Mouse (Mus musculus): Measurements from ENCODE around the gene Polrmt. TPM values are rescaled to one million over a fixed set of nuclear protein-coding genes. Genes with fewer than 3 reads are reported as not detected.
A peak's percentile ranks its signal among the peaks of the same experiment; 100 is the strongest.
"Not testable (repeated sequence)": the region's sequence is repeated elsewhere in the genome, so short reads cannot be mapped to it uniquely, and the experiment has no call there.

The Polrmt gene
- total RNA-seq, 2 experiments from 2014 or later = 60.1 to 69.8 TPM

DNA sequence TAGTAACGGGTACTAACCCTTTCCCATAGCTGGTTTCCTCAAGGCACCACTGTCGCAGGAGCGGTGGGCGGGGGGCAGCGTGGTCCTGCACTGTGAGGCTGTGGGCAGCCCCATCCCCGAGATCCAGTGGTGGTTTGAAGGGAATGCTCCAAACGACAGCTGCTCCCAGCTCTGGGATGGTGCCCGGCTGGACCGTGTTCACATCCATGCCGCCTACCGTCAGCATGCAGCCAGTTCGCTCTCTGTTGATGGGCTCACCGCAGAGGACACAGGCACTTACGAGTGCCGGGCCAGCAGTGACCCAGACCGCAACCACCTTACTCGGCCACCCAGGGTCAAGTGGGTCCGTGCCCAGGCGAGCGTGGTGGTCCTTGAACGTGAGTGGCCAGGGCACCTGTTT lies 37.7 kb downstream of the Polrmt start:
- DNase-seq = no peak

DNA sequence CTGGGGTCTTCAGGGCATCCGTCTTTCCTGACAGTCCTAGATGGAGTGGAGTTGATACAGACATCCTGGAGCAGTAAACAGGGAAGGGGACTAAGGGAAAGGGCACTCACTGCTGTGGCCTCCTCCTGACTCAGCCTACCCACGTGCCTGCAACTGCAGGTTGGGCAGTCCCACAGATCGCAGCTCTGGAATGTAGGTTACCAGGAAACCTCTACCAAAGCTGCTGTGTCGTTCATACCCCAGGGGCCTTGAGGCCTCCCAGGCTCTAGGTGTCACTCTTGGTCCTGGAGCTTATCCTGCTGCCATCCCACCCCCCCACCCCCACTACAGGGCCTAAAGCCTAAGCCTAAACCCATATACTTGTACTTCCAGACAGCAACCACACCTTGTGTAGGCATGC lies 38.6 kb downstream of the Polrmt start:
- DNase-seq = no peak

DNA sequence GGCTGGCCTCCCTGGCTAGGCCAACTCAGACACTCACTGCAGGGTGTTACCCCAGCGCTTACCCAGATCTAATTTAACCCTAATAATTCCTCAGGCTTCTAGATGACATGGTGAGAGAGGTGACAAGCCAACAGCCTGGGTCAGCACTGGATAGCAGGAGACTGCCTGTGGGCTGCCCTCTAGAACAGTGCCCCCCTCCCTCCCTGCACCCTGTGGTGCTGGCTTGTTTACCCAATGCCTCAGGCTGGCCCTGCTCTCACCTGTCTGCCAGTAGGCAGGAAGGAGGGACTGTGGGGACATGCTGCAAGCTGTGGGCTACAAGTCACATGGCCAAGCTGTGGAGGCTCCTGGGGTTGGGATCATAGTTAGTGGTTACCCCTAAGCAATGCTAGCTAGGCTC lies 39.2 kb downstream of the Polrmt start:
- DNase-seq = no peak

DNA sequence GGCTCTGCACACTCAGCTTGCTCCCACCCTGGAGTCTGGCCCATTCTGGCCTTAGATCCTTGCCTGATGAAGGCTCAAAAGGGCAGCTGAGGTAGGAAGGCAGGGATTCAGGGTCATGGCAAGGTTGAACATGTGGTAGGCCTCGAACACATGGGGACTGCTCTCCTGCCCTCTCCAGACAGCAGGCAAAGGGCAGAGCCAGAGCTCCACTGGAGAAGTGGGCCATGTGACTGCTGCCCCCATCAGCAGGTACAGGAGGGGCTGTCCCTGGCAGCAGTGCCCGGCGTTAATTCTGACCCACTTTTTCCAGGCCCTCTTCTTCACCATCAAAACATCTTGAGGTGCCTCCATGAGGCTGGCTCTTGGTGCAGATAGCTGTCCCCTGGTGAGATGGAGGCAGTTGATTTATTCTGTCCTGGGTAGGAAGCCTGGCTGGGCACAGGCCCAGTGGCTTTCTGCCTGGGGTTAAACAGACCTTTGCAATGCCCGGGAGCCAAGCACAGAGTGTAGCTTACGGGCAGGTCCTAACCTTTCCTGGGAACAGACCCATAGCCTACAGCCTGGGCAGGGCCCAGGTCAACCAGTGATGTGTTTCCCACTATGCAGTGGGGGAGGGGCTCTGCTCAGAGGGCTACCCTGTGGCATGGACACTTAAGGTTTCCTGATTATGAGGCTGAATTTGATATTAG lies 39.8 kb downstream of the Polrmt start:
- peak; percentile 64 for DNase-seq

DNA sequence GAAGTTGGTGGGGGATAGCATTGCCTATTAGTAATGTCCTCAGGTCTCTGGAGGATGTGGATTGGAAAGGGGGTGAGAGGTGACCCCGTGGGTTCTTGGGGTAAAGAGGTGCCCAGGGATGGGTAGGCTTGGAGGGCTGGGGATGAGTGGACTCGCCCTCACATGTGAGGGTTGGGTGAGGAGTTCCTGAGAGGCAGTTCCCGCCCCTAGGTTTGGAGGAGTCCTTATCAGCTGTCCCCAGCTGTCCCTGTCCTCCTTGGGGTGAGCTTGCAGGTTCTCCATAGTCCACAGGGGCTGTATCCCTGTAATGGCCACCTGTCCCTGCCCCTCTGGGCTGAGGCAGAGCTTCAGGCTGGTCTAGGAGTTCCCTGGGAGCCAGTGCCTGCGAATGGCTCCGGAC lies 40.4 kb downstream of the Polrmt start:
- no peak for DNase-seq

DNA sequence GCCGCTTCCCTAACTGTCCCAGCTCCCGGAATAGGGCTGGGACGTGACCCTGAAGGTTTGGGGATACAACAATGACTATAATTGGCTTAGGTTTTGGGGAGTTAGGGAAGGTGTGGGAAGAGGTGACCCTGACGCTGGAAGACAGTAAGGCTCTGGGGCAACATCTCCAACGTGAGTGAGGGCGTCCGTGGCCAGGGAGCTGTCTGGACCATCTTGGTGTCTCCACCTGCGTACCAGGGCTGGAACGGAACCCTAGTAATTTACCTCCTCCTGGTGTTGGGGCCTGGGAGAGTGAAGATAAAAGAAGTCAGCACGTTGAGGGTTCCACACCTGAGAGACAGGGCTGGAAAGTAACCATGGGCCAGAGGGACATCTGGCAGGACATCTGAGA lies 41.4 kb downstream of the Polrmt start:
- no peak for DNase-seq

DNA sequence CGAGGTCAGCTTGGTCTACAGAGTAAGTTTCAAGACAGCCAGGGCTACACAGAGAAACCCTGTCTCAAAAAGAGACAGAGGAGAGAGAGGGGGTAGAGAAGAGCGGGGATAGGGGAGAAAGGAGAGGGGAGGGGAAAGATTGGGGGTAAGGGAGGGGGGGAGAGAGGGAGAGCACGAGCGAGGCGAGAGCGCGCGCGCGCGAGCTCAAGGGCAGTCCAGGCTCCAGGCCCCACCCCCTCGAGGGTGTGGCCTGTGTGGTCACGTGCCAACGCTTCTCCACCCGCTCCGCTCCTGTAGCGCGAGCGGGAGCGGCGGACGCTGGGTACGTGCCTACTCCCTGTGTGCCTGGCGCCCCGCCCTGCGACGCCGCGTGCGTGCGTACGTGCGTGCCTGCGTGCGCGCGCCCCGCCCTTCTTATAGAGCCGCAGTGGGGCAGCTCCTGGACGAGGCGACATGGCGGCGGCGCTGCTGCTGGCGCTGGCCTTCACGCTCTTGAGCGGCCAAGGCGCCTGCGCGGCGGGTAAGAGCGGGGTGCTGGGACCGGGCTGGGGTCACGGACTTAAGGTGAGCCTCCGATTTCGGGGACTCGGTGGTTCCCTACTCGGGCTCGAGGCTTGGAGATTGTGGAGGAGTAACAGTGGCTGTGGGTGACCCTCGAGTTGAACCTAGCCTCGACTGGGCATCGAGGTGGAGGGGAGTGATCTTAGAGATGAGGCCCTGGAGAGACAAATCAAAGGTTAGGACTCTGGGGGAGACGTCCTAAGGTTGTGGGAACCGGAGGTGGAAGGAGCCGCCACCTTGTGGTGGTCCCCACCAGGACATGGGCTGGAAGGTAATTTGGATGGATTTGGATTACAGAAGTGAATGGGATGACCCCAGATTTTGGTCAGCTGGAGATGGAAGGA lies 42.1 kb downstream of the Polrmt start, which contains the start of gene Bsg:
Gene Bsg (plus strand): TSS at position 427 of the 905 bp plus-strand sequence.
- DNase-seq = peak; percentile 99

DNA sequence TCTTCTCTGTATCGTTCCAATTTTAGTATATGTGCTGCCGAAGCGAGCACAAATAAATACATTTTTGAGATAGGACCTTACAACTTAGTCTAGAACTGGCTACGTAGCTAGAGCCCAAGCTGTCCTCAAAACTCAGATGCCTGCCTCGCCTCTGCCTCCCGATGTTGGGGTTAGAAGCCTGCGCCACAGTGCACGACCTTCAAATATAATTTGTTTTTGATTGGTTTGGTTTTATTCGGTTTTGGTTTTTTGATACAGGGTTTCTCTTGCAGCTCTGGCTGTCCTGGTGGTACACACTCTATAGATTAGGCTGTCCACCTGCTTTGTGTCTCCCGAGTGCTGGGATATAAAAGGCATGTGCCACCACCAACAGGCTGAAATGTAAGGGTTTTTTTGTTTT lies 42.8 kb downstream of the Polrmt start:
- no peak for DNase-seq

DNA sequence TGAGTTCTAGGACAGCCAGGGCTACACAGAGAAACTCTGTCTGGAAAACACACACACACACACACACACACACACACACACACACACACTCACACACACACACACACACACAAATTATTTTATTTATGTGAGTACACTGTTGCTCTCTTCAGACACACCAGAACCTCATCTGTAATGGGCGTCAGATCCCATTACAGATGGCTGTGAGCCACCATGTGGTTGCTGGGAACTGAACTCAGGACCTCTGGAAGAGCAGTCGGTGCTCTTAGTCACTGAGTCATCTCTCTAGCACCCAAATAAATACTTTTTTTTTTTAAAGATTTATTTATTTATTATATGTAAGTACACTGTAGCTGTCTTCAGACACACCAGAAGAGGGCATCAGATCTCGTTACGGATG lies 43.4 kb downstream of the Polrmt start:
- not testable (repeated sequence) for DNase-seq

DNA sequence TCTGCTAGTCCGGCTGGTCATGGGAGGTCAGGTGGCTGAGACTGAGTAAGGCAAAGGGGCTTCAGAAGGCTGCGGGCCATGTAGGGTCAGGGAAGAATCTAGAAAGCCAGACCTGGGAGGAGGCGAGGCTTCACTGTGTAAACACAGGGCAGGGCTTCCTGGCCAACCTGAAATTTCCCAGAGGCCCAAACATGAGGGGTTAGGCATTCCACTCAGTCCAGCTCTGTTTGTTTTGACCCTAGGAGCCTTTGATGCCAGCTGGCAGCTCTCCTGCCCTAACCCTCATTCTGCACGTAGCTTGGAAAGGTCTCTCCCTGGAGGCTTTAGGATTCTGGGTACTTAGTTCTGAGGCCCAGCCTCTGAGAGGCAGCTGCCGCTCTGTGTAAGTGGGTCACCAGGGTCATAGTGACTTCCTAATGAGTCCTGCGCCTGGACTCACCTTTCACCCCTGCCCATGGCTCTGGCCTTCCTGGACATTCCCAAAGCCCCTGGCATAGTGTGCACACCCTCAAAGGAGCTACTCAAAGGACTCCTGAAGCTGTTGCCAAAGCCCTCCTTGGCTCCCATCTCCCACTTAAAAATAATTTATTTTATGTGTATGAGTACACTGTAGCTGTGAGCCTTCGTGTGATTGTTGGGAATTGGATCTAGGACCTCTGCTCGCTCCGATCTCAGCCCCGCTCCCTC lies 44.8 kb downstream of the Polrmt start:
- peak; percentile 77 for DNase-seq

DNA sequence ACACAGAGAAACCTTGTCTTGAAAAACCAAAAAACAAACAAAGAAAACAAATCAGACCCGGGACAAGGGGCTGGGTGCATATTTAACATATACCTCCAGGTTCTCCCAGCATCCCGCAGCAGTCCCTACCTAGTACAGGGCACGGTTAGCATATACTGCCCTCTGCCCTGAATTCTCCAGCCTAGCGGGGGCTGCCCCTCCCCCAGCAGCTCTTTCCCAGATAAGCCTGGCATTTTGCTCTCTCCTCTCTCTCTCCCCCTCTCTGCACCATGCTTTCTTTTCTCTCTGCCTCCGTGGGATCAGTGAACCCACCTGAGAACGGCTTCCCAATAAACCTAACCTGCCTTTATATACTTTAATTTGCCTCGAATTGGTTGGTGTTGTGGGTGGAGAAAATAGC lies 45.7 kb downstream of the Polrmt start:
- DNase-seq = no peak

DNA sequence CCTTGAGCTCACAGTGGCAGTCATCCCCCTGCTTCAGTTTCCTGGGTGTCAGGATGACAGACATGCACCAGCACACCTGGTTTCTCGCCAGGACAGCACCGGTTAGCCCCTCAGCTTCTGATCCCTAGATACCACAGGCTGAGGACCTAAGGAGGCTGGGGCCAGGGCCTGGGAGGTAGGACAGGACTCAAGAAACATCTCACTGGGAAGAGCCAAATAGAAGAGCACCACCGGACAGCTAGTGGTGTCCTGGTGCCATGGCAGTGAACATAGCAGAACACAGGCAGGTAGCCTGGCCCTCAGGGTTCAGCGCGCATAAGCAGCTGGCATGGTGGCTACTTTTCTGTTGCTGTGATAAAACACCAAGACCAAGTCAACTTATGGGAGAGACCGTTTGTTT lies 47.9 kb downstream of the Polrmt start:
- DNase-seq = no peak

DNA sequence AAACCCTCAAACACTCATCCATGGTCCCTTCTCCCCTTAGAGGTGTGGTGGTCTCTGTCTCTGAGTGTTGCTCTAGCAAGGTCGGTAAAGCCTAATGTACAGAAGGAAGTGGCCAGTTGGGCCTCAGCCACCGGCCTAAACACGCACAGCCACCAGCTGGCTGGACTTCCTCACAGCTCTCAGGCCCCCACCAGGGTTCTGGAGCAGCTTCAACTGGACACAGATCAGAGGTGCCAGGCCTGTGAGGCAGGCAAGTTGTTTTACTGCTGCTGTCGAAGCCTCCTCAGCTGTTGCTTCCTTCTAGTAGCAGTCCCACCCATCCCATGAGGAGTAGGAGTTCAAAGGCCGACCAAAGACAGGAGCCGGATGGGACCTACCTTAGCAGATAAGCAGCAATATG lies 48.5 kb downstream of the Polrmt start:
- no peak for DNase-seq

DNA sequence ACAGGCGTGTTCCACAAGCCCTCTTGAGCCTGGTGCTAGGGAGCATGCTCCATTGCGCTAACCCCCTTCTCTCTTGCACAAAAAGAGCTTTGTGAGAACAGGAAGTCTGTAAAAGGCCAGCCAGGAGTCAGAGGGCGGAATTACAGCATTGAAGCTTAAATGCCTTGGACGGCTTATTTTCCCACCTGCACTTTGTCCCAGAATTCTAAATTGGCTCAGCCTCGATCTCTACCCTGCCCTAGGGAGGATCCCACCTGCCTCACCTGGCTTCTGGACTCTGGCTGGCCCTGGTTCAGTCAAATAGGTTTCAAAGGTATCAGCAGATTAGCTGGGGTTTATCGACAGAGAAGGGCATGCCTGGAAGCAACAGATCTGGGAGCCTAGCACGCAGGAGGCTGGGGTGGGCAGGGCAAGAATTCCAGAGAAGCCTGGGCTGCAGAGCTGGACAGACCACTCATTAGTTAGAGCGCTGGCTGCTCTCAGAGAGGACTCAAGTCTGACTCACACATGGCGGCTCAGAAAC lies 50.2 kb downstream of the Polrmt start:
- DNase-seq = no peak

DNA sequence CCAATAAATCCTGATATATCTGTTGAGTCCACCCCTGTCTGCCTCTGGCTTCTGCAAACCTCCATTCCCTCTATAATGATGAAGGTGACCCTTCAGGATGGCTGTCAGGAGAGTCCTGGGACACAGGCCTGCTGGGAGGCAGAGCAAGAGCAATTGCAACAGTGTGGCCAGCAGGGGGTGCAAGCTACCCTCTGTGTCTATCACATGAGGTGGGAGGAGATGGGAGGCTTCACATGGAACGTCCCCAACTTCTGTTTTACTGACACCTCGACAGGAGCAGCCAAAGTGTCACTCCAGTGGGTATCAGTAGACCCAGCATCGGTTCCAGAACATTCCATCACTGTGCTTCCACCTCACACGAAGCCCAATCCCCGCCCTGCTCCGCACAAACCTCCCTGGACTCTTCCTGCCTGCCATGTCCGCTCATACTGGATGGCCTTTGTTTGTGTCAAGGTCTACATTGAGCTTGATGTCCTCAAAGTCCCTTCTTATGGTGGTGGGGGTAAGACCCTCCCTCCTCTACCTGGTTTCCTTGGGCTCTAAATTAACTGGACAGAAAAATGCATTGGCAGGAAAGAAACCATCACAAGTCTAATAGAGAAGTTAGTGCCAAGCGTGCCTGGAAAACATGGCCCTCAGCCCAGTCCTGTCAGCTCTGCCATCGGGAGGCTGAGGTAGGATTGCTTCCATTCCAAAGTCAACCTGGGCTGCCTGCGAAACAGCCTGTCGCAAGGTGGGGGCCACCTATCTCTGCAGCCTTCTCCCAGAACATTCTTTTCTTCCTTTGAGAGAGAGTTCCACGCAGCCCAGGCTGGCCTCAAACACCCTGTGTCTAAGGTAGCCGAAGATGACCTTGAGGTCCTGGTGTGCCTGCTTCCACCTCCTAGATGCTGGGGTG lies 50.9 kb downstream of the Polrmt start:
- DNase-seq = peak; percentile 88

DNA sequence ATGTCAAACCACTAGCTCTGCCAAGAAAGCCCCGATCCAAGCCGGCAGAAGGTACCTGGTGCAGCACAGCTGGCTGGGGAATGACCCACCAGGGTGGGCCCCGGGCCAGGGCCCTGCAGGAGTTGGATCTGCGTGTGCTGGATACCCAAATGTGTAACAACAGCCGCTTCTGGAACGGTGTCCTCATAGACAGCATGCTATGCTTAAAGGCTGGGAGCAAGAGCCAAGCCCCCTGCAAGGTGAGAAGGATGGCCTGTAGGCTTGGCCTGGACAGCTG lies 52.1 kb downstream of the Polrmt start:
- DNase-seq = no peak

DNA sequence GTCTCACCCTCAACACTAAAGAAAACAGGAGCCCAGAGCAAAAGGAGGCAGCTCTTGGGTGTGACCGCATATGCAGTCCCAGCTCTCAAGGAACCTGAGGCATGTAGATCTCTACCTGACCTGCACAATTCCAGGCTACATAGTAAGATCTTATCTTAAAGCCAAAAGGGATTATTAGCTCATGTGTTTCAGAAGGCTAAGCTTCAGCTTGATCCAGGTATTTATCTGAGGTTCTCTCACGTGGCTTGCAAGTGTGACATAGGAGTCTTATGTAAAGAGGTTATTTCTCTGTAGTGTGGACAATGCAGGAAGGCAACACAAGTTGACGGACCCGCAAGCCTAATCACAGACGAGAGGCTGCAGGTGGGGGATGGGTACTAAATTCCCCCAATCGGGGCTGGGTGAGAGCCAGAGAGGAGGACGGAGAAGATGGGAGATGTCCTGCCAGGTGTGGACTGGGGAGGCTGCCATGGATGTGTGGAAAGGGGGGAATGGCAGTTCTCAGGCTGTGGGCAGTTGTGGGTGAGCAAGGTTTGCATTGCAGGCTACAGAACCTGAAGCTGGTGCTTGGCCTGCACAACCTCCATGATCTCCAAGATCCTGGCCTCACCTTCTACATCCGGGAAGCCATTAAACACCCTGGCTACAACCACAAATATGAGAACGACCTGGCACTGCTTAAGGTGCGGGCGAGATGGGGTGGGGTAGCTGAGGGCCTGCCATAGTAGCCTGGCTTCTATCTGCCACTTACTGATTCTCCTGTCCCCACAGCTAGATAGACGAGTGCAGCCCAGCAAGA lies 52.6 kb downstream of the Polrmt start:
- no peak for DNase-seq

DNA sequence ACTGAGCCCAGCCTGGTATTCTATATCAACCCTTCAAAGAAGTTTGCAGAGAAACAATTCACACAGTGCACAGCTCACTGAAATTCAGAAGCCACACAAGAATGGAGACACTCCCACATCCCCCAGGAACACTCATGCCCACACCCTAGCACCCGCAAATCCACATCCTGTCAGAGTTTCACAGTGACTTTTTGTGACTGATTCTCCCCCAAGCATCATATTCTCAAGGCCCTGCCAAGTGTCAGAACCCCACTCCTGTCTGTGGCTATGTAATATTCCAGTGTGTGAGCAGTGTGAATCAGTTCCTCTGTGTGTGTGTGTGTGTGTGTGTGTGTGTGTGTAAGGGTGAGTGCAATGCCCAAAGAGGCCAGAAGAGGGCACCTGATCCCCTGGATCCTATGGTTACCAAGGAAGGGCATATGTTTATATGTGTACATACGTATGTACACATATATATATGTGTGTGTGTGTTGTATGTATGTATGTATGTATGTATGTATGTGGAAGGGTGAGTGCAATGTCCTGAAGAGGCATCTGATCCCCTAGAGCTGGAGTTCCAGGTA lies 54.3 kb downstream of the Polrmt start:
- DNase-seq = no peak

DNA sequence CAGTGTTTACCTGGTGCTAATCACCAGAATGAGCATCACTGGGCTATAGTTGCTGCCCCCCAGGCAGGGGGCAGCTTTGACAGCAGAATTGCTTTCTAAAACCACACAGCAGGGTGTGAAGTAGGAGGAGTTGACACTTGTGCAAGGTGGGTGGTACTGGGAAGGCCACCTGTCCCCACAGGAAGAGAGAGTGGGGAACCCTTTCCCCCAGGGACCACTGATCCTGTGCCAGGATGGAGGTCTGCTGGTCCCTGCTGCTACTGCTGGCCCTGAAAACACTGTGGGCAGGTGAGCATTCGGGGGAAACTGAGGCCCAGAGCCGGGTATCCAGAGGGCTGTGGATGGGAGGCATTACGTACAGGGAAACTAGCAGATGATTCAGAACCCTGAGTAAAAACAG lies 57.2 kb downstream of the Polrmt start:
- no peak for DNase-seq

DNA sequence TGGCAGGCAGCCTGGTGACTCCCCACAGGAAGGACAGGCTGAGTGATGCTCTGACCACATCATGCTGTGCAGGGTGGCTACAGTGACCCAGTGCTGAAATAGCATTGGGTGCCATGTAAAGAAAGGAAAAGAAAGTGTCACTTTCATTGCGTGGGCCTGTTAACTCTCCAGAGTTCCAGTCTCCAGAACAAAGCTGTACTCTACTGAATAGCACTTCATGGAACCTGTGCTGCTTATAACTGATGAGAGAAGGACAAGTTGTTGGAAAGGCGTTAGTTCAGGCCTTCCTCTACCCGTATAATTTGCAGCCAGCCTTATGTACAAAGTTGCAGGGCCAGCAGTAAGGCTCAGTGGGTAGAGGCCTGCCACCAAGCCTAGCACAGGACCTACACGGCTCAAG lies 57.7 kb downstream of the Polrmt start, which contains the start of gene Gzmm:
Gene Gzmm (plus strand): TSS at position 301 of the 400 bp plus-strand sequence.
- no peak for DNase-seq

DNA sequence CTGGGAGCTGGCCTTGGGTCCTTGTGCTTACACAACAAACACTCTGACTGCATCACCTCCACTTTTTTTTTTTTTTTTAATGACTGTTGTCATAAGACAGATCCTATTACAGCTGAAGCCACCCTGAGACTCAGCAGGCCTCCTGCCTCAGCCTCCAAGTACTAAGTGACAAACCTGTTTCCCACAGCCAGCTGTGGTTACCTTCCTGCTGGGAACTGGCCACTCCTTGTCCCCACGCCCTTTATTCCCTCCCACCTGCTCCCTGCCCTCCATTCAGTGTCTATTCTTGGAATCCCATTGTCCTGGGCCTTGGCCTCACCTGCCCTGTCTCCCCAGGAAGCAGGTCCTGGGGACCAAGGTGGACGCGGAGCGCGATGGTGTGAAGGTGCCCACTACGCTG lies 58.9 kb downstream of the Polrmt start:
- DNase-seq = no peak
